Comparison of ENCODE assay signal across 26 mouse cellular contexts in genomic region chr11:93025981-93026380, GRCm38 (mm10).
"Had no signal": no experiment of that assay in that cellular context is flagged by ENCODE, and none has a peak within 500 bp of the region (broad histone marks: within the 10 kb centered on the region; RNA-seq: fewer than 3 reads in every experiment).

No protein-coding gene starts in this region.

- H3K9me3 ChIP-seq: heart, embryonic 10.5 days; heart, embryonic 12.5 days; hindbrain, embryonic 10.5 days; hindbrain, embryonic 12.5 days; intestine, embryonic 15.5 days; limb, embryonic 10.5 days; limb, embryonic 12.5 days; liver, embryonic 12.5 days had no signal

- H3K4me1 ChIP-seq: heart, embryonic 10.5 days; heart, embryonic 12.5 days; hindbrain, embryonic 10.5 days; hindbrain, embryonic 12.5 days; intestine, embryonic 15.5 days; limb, embryonic 10.5 days; limb, embryonic 12.5 days; liver, embryonic 12.5 days had no signal

- DNase-seq: gastrocnemius, postnatal 25 days; heart, adult 18-20 months; heart, postnatal 10 days; heart, postnatal 4 days; kidney, adult 18-20 months; kidney, adult 8-10 months; kidney, postnatal 10 days; kidney, postnatal 25 days; kidney, postnatal 4 days; liver; lung, adult 18-20 months had no signal

- H3K36me3 ChIP-seq: heart, embryonic 10.5 days; heart, embryonic 12.5 days; hindbrain, embryonic 10.5 days; hindbrain, embryonic 12.5 days; intestine, embryonic 15.5 days; limb, embryonic 10.5 days; limb, embryonic 12.5 days; liver, embryonic 12.5 days had no signal

- H3K27ac ChIP-seq: heart, embryonic 10.5 days; hindbrain, embryonic 10.5 days; hindbrain, embryonic 12.5 days; hindbrain, embryonic 14.5 days; intestine, embryonic 15.5 days; layer of hippocampus, adult 2 months; left cerebral cortex, adult 2 months; limb, embryonic 10.5 days; limb, embryonic 12.5 days; liver, embryonic 12.5 days; liver, embryonic 14.5 days had no signal

- H3K4me3 ChIP-seq: heart, embryonic 10.5 days; heart, embryonic 12.5 days; hindbrain, embryonic 10.5 days; hindbrain, embryonic 12.5 days; intestine, embryonic 15.5 days; layer of hippocampus, adult 2 months; left cerebral cortex, adult 2 months; limb, embryonic 10.5 days; limb, embryonic 12.5 days; liver, embryonic 12.5 days had no signal

- H3K4me2 ChIP-seq: heart, embryonic 12.5 days; hindbrain, embryonic 12.5 days; hindbrain, embryonic 14.5 days; intestine, embryonic 15.5 days; limb, embryonic 12.5 days; liver, embryonic 12.5 days had no signal

- ATAC-seq: hindbrain, embryonic 16.5 days; inflammation-experienced regulatory T-cells, adult 6 months; intestine, embryonic 15.5 days; intestine, postnatal 0 days; liver, embryonic 12.5 days had no signal

- H3K27me3 ChIP-seq: heart, embryonic 12.5 days; hindbrain, embryonic 12.5 days; intestine, embryonic 15.5 days; limb, embryonic 12.5 days; liver, embryonic 12.5 days had no signal

- H3K9ac ChIP-seq: heart, embryonic 12.5 days; hindbrain, embryonic 12.5 days; hindbrain, embryonic 14.5 days; intestine, embryonic 15.5 days; limb, embryonic 12.5 days; liver, embryonic 12.5 days; liver, embryonic 14.5 days had no signal
